Mouse (Mus musculus): Measurements from ENCODE around the gene Fancg. TPM values are rescaled to one million over a fixed set of nuclear protein-coding genes. Genes with fewer than 3 reads are reported as not detected.

Gene Fancg
- polyA plus RNA-seq, 1 experiment from 2014 or later: 19.4 TPM

GRCm38 (mm10) chr4:42969304-42969703, 41.0 kb downstream of the Fancg start, which contains the start of gene 1700022I11Rik:
Gene 1700022I11Rik (plus strand): TSS chr4:42969604.
- Histone ChIP-seq H3K27me3 (ENCODE audit: insufficient read depth, low read length) (no peaks in the 10 kb centered on the region), H3K27ac (ENCODE audit: low read depth) (no peak within 1 kb of the TSS), H3K4me3 (ENCODE audit: low read depth, low read length) (no peak within 1 kb of the TSS), H3K4me1 (ENCODE audit: insufficient read depth) (no peaks in the 10 kb centered on the region), H3K9ac (no peak within 1 kb of the TSS), H3K4me2 (no peak within 1 kb of the TSS), H3K36me3 (ENCODE audit: insufficient read depth) (no peaks in the 10 kb centered on the region), H3K9me3 (ENCODE audit: low read depth, low read length) (no peaks in the 10 kb centered on the region)
- TF ChIP-seq CTCF (IDR thresholded peaks at IDR 0.05; ENCODE audit: low read depth): no peak
- WGBS: 86% methylated on average over 4 of the region's 4 CpGs
- ATAC-seq (ENCODE audit: insufficient read depth) (no peak), DNase-seq (no peak)

GRCm38 (mm10) chr4:42965039-42965719, 45.1 kb downstream of the Fancg start:
- Histone ChIP-seq H3K4me1 (ENCODE audit: insufficient read depth) (no peaks in the 10 kb centered on the region), H3K36me3 (ENCODE audit: insufficient read depth) (no peaks in the 10 kb centered on the region), H3K9ac (no peak overlapping the region), H3K27me3 (ENCODE audit: insufficient read depth, low read length) (no peaks in the 10 kb centered on the region), H3K27ac (ENCODE audit: low read depth) (no peak overlapping the region), H3K4me3 (ENCODE audit: low read depth, low read length) (no peak overlapping the region), H3K4me2 (peak overlapping the region; percentile 45; the same call in 1 of the 2 replicates), H3K9me3 (ENCODE audit: low read depth, low read length) (no peaks in the 10 kb centered on the region)
- ATAC-seq (ENCODE audit: insufficient read depth): peak; percentile 47; the same call in 1 of the 2 replicates
- DNase-seq: peak; percentile 89
- peak; percentile 86 for TF ChIP-seq CTCF (IDR thresholded peaks at IDR 0.05; ENCODE audit: low read depth)
- 16% methylated on average over 12 of the region's 12 CpGs for WGBS

- Histone ChIP-seq H3K4me1 (ENCODE audit: insufficient read depth) (no peaks in the 10 kb centered on the region), H3K4me3 (ENCODE audit: low read depth, low read length) (no peak overlapping the region), H3K9ac (no peak overlapping the region), H3K36me3 (ENCODE audit: insufficient read depth) (0 out of 2 replicates have a peak, but pooled peaks cover 3% of the 10 kb centered on the region), H3K27ac (ENCODE audit: low read depth) (no peak overlapping the region), H3K27me3 (ENCODE audit: insufficient read depth, low read length) (no peaks in the 10 kb centered on the region), H3K9me3 (ENCODE audit: low read depth, low read length) (no peaks in the 10 kb centered on the region), H3K4me2 (no peak overlapping the region)
- DNase-seq (no peak), ATAC-seq (ENCODE audit: insufficient read depth) (no peak)
- peak; percentile 29; the same call in 1 of the 2 replicates for TF ChIP-seq CTCF (IDR thresholded peaks at IDR 0.05; ENCODE audit: low read depth)
- 91% methylated on average over 2 of the region's 2 CpGs for WGBS
These were observed 46.8 kb downstream of the Fancg start for GRCm38 (mm10) chr4:42963480-42963879.

DNA sequence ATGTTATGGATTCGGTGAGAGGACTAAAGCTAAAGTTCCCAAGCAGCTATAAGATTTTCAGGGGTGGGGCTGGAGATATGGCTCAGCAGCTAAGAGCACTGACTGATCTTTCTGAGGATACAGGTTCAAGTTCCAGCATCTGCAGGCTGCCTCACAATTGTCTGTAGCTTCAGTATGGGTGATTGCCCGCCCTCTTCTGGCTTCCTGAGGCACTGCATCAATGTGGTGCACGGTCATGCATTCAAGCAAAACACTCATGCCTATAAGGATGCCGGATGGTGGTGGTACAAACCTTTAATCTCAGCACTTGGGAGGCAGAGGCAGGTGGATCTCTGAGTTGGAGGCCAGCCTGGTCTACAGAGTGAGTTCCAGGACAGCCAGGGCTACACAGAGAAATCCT, 48.7 kb downstream of the Fancg start:
- Histone ChIP-seq H3K4me2 (no peak overlapping the region), H3K9ac (no peak overlapping the region), H3K4me3 (ENCODE audit: low read depth, low read length) (no peak overlapping the region), H3K27ac (ENCODE audit: low read depth) (no peak overlapping the region), H3K4me1 (ENCODE audit: insufficient read depth) (no peaks in the 10 kb centered on the region), H3K27me3 (ENCODE audit: insufficient read depth, low read length) (no peaks in the 10 kb centered on the region), H3K36me3 (ENCODE audit: insufficient read depth) (peaks cover 17% of the 10 kb centered on the region), H3K9me3 (ENCODE audit: low read depth, low read length) (no peaks in the 10 kb centered on the region)
- ATAC-seq (ENCODE audit: insufficient read depth): no peak
- TF ChIP-seq CTCF (IDR thresholded peaks at IDR 0.05; ENCODE audit: low read depth): peak; percentile 76
- 22% methylated on average over 4 of the region's 4 CpGs for WGBS
- peak; percentile 75 for DNase-seq

- peaks cover 30% of the 10 kb centered on the region for H3K36me3 ChIP-seq (ENCODE audit: insufficient read depth)
- no peak for TF ChIP-seq CTCF (IDR thresholded peaks at IDR 0.05; ENCODE audit: low read depth)
- 0 out of 2 replicates have a peak overlapping the region, but pooled peaks have one; percentile 4 for H3K27ac ChIP-seq (ENCODE audit: low read depth)
- no peak overlapping the region for H3K4me3 ChIP-seq (ENCODE audit: low read depth, low read length)
- H3K27me3 ChIP-seq (ENCODE audit: insufficient read depth, low read length): no peaks in the 10 kb centered on the region
- no peak overlapping the region for H3K4me2 ChIP-seq
- WGBS: 62% methylated on average over 4 of the region's 4 CpGs
- H3K9ac ChIP-seq: no peak overlapping the region
- no peaks in the 10 kb centered on the region for H3K4me1 ChIP-seq (ENCODE audit: insufficient read depth)
- DNase-seq (no peak), ATAC-seq (ENCODE audit: insufficient read depth) (no peak)
- no peaks in the 10 kb centered on the region for H3K9me3 ChIP-seq (ENCODE audit: low read depth, low read length)
These were observed 50.9 kb downstream of the Fancg start for GRCm38 (mm10) chr4:42959382-42959781.

- H3K4me3 ChIP-seq (ENCODE audit: low read depth, low read length): no peak overlapping the region
- ATAC-seq (ENCODE audit: insufficient read depth): no peak
- H3K9ac ChIP-seq: no peak overlapping the region
- no peak overlapping the region for H3K27ac ChIP-seq (ENCODE audit: low read depth)
- no peaks in the 10 kb centered on the region for H3K9me3 ChIP-seq (ENCODE audit: low read depth, low read length)
- H3K27me3 ChIP-seq (ENCODE audit: insufficient read depth, low read length): no peaks in the 10 kb centered on the region
- H3K4me1 ChIP-seq (ENCODE audit: insufficient read depth): no peaks in the 10 kb centered on the region
- DNase-seq: no peak
- peaks cover 30% of the 10 kb centered on the region for H3K36me3 ChIP-seq (ENCODE audit: insufficient read depth)
- WGBS: 57% methylated on average over 8 of the region's 8 CpGs
- H3K4me2 ChIP-seq: no peak overlapping the region
- TF ChIP-seq CTCF (IDR thresholded peaks at IDR 0.05; ENCODE audit: low read depth): no peak
These were observed 51.4 kb downstream of the Fancg start for GRCm38 (mm10) chr4:42958942-42959341.

DNA sequence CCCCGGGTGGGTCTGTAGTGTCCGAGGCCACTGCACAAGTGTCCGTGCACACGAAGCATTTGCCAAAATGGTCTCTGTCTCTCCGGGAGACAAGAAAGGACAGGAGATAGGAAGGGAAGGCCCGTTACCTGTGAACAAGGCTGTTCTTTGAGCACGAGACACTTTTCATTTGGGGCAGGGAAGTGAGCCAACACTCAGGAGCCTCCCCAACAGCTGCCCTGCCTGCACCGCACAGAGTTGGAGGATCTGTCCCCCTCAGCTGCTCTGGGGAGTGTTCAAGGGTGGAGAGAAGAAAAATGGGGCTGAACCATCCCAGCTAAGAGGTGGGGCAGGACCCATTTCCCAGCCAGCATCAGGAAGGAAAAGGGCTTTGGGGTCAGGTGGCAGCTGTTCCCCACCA, 52.3 kb downstream of the Fancg start:
- H3K4me2 ChIP-seq: no peak overlapping the region
- no peak overlapping the region for H3K4me3 ChIP-seq (ENCODE audit: low read depth, low read length)
- ATAC-seq (ENCODE audit: insufficient read depth) (no peak), DNase-seq (no peak)
- no peaks in the 10 kb centered on the region for H3K9me3 ChIP-seq (ENCODE audit: low read depth, low read length)
- no peak overlapping the region for H3K27ac ChIP-seq (ENCODE audit: low read depth)
- H3K27me3 ChIP-seq (ENCODE audit: insufficient read depth, low read length): no peaks in the 10 kb centered on the region
- 85% methylated on average over 8 of the region's 8 CpGs for WGBS
- TF ChIP-seq CTCF (IDR thresholded peaks at IDR 0.05; ENCODE audit: low read depth): no peak
- H3K9ac ChIP-seq: no peak overlapping the region
- H3K36me3 ChIP-seq (ENCODE audit: insufficient read depth): peaks cover 30% of the 10 kb centered on the region
- no peaks in the 10 kb centered on the region for H3K4me1 ChIP-seq (ENCODE audit: insufficient read depth)

Data from lung, embryonic 14.5 days (tissue).